Mouse (Mus musculus) neural tube, postnatal 0 days (tissue): ENCODE results near the gene Grem1. TPM values are rescaled to one million over a fixed set of nuclear protein-coding genes. Genes with fewer than 3 reads are reported as not detected.

Experiments used
- polyA plus RNA-seq: library from polyadenylated mRNA; unstranded; fragments of >200 nt; fragmentation: Nextera tagmentation; extraction: Ambion mirVana; gene quantifications from 2 replicates; pipeline ENCODE4 v1.2.1, GENCODE M21; 2015

The Grem1 gene
- polyA plus RNA-seq, result 3.6 and 3.7 TPM in 2 replicates

DNA sequence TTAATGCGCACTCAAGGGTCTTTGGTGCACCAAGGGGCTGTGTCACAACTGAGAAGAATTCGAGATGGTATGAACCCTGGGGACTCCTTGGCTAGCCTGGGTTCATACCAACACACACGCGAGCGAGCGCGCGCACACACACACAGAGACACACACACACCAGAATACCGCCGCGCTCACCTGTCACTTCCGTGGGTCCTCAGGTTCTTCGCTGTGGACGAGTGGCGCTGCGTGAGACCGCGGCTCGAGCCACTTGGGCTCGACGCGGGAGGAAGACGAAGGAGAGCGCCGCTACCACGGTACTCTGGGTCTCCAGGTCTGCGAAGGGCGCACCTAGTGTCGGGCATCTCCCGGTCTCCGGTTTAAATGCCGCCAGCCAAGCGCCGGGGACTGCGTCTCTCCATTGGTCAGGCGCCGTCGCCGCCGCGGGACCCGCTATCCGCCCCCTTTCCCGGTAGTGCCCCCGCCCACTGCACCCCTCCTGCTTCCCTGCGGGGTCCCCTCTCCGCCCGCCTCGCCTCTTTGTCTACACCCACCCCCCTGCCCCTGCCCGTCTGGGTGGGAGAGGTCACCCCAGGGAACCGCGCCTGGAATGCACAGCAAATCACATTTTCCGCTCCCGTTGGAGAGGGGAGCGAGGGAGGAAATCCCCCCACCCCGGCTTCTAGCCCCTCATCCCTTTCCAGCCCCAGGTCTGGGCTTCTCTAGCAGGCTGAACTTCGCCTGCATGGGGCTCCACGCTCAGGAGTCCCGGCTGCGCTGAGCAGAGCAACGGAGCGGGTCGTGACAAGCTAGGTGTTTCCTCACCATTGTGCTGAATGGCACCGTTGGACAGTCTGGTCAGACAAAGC lies at the start of gene Grem1:
Grem1 (minus strand) TSS at position 336 of the 851 bp plus-strand sequence.

Other genes with a start within 250 kb of the Grem1 start
- 379 and 381 TPM in 2 replicates for gene Scg5, start 70.5 kb upstream of the Grem1 start, polyA plus RNA-seq
- gene Arhgap11a, start 90.0 kb upstream of the Grem1 start, polyA plus RNA-seq, result 2.1 and 2.6 TPM in 2 replicates